Mouse (Mus musculus) heart, postnatal 25 days (tissue): ENCODE results near the gene E330017A01Rik. TPM values are rescaled to one million over a fixed set of nuclear protein-coding genes. Genes with fewer than 3 reads are reported as not detected.

Experiments
- DNase-seq: peaks from one replicate; pipeline ENCODE4 v3.0.0; 2022; ENCODE audit warnings: low spot score
- intact Hi-C: fragments of 180-260 bp; cut with DNase I; formaldehyde crosslinking; loops from one replicate; pipeline ENCODE4 v1.15.1; 2025
- total RNA-seq, 2 experiments: library from RNA; stranded (reverse); gene quantifications; 2 replicates each; pipeline ENCODE4 v1.2.3; 2021

E330017A01Rik gene
- total RNA-seq, 2 experiments from 2014 or later, result not detected

DNA sequence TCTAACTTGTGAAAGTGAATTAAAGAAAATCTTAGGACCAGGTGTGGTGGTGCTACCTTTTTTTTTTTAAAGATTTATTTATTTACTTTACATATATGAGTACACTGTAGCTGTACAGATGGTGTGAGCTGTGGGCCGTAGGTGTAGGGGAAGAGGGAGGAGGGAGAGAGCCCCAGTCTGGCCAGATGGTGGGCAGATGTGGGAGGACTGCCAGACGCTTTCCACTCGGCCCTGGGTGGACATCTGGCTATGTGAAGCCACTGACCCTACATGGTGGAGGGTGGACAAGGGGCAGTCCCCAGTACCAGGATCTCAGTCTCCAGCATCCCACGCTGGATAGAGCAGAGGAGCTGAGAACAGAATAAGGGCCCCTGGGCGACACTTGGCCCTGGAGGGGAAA, 31.4 kb downstream of the E330017A01Rik start:
- DNase-seq, result no peak
- intact Hi-C loops, result loop anchor here (5.0 kb wide), 1 partner anchor 80 kb away; no protein-coding TSS in a partner anchor

DNA sequence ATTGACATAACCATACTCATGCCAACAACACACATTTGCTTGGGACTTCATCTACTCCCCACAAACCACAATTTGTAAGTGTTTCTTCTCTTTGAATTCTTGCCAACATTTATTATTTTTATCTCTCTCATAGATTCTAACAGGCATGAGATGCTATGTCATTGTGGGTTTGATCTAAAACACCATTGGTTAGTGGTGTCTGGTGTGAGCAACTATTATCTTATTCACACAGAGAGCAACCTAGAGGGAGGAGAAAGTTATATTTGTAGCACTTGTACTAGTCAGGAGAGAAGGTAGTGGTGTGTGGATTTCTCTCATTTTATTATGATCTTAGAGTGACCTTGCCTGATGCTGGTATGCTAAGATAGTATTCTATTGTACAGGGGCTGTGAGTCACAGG, 33.9 kb downstream of the E330017A01Rik start:
- no peak for DNase-seq
- intact Hi-C loops, result loop anchor here (5.0 kb wide), 1 partner anchor 77 kb away; no protein-coding TSS in a partner anchor

DNA sequence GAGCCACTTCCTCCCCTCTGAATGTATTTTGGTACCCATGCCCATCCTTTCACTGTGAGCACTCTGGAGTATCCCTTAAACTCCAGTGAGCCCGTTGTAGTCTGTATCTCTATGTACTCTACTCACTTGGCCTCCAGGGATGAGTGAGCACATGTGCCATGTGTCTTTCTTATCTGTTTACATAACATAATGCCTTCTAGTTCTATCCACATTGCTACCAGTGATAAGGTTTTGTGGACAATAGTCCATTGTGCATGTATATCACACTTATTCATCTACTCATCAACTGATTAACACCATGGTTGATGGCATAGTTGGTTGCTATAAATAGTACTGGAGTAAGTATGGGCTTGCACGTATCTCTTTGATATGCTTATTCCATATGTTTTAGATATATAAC, 34.7 kb downstream of the E330017A01Rik start:
- intact Hi-C loops, result no loop called here

DNA sequence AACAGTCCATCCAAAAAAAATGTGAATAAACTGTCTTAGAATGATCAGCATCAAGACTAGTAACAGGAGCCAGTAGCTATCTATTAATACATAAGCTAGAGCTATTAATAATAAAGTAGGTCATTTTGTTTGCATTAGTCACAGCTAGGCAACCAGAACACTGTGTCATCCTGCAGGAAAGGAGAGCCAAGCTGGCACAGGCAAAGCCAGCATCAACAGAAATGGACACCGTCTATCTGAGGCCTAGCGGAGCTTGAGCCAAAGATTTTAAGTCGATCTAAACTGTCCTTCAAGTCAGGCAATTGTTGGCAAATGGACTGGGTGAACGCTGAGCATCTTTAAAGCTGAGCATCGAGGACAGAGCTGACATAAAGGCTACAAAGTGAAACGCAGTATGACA, 37.7 kb downstream of the E330017A01Rik start:
- intact Hi-C loops, result no loop called here
- no peak for DNase-seq

More for the DNA sequence above, 34.7 kb downstream of the E330017A01Rik start:
- no peak for DNase-seq

DNA sequence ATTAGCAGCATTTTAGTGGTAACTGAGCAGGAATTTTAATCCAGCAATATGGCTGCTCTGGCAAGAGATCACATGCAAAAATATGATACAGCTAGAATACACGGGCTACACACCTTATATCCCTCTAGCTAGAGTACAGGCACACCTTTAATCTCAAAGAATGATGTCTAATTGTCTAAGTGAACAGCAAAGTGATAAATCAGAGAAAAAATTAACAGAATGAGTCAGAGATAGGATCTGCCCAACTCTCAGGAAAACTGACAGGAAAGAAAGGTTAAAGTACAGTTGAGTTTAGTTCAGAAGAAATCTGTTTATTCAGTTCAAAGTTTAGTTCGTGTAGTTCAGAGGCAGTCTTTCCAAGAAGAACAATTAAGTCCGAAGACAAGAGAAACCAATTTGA, 47.2 kb downstream of the E330017A01Rik start:
- intact Hi-C loops, result no loop called here
- no peak for DNase-seq

DNA sequence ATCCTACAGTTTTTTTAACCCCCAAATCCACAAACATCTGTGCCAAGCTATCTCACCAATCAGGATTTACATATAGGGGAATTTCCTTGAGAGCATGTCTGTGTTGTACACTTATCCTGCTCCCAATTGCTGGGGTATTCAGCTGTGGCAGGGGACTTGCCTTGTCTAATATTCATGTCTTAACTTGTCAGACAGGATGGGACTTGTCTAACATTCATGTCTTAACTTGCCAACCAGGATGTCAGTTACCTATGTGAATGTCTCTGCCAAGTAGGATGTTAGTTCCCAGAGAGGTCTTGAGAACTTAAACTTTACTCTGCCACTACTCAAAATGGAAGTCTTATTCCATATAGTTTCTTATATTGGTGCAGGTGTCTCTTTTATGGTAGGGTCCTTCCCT, 49.1 kb downstream of the E330017A01Rik start:
- no peak for DNase-seq
- intact Hi-C loops, result no loop called here

Other genes starting within 250 kb of the E330017A01Rik start
- 10 to 100 TPM; 17.8 to 19.2 TPM for gene Dcbld2, start 230.3 kb downstream of the E330017A01Rik start, total RNA-seq
- gene St3gal6, start 114.5 kb downstream of the E330017A01Rik start, total RNA-seq, result 10 to 100 TPM; 40.6 to 44.7 TPM
- gene Gm813, start 21.8 kb downstream of the E330017A01Rik start, total RNA-seq, result not detected
- 10 to 100 TPM; 35.3 to 40.8 TPM for gene Cpox, start 31.6 kb upstream of the E330017A01Rik start, total RNA-seq
- not detected for gene Gpr15, start 80.3 kb upstream of the E330017A01Rik start, total RNA-seq
- 10 to 100 TPM; 55.7 to 59.6 TPM for gene Cldnd1, start 89.2 kb upstream of the E330017A01Rik start, total RNA-seq
- gene Olfr172, start 124.4 kb upstream of the E330017A01Rik start, total RNA-seq, result not detected
- not detected for gene Olfr173, start 161.5 kb upstream of the E330017A01Rik start, total RNA-seq
- not detected for gene Olfr175-ps1, start 188.0 kb upstream of the E330017A01Rik start, total RNA-seq
- gene Olfr177, start 236.0 kb upstream of the E330017A01Rik start, total RNA-seq, result not detected